9 mouse cellular contexts compared by ENCODE assay signal in genomic region chr10:108433976-108434375, GRCm38 (mm10).
A peak's percentile ranks its signal among the peaks of the same experiment; 100 is the strongest.
DNase-seq lines count a peak whose midpoint lies in the region; ATAC-seq lines count a peak whose summit lies in the region.
"Had no signal": no experiment of that assay in that cellular context is flagged by ENCODE, and none has a peak within 500 bp of the region (broad histone marks: within the 10 kb centered on the region; RNA-seq: fewer than 3 reads in every experiment).

No protein-coding gene starts in this region.

- no peak overlapping the region for H3K9ac ChIP-seq in embryonic facial prominence, embryonic 11.5 days (replicated peaks; ENCODE audit: low read length)
- H3K9ac ChIP-seq in hindbrain, embryonic 16.5 days (ENCODE audit: low read depth, low read length): no peak overlapping the region
- H3K9ac ChIP-seq in midbrain, embryonic 13.5 days (replicated peaks): no peak overlapping the region
- H3K9ac ChIP-seq: liver, embryonic 14.5 days had no signal

- H3K27ac ChIP-seq in embryonic facial prominence, embryonic 11.5 days (replicated peaks; ENCODE audit: low read depth, low read length): no peak overlapping the region
- H3K27ac ChIP-seq in hindbrain, embryonic 16.5 days (ENCODE audit: low read depth, low read length): no peak overlapping the region
- H3K27ac ChIP-seq in midbrain, embryonic 13.5 days: no peak overlapping the region
- H3K27ac ChIP-seq: liver, embryonic 14.5 days had no signal

- WGBS in embryonic facial prominence, embryonic 11.5 days: 8% methylated on average over 15 of the region's 15 CpGs
- 20% methylated on average over 15 of the region's 15 CpGs for WGBS in hindbrain, embryonic 16.5 days
- WGBS in midbrain, embryonic 13.5 days: 13% methylated on average over 15 of the region's 15 CpGs

- H3K36me3 ChIP-seq in embryonic facial prominence, embryonic 11.5 days (replicated peaks; ENCODE audit: control insufficient read depth, insufficient read depth, low read depth, low read length): no peaks in the 10 kb centered on the region
- H3K36me3 ChIP-seq in hindbrain, embryonic 16.5 days (ENCODE audit: control insufficient read depth, insufficient read depth, low read length): no peaks in the 10 kb centered on the region
- no peaks in the 10 kb centered on the region for H3K36me3 ChIP-seq in midbrain, embryonic 13.5 days

- H3K4me2 ChIP-seq in embryonic facial prominence, embryonic 11.5 days (ENCODE audit: low read depth, low read length): peak overlapping the region; percentile 26
- H3K4me2 ChIP-seq in hindbrain, embryonic 16.5 days (ENCODE audit: low read length): 0 out of 2 replicates have a peak overlapping the region, but pooled peaks have one; percentile 1
- H3K4me2 ChIP-seq in midbrain, embryonic 13.5 days (replicated peaks): peak overlapping the region; percentile 17; the same call in 1 of the 2 replicates

- no peak overlapping the region for H3K4me3 ChIP-seq in embryonic facial prominence, embryonic 11.5 days (ENCODE audit: low read depth, low read length)
- no peak overlapping the region for H3K4me3 ChIP-seq in hindbrain, embryonic 16.5 days (ENCODE audit: low read length)
- H3K4me3 ChIP-seq in midbrain, embryonic 13.5 days (replicated peaks): no peak overlapping the region

- H3K27me3 ChIP-seq in embryonic facial prominence, embryonic 11.5 days (ENCODE audit: control insufficient read depth, insufficient read depth, low read length): no peaks in the 10 kb centered on the region
- no peaks in the 10 kb centered on the region for H3K27me3 ChIP-seq in hindbrain, embryonic 16.5 days (replicated peaks; ENCODE audit: control insufficient read depth, insufficient read depth, low read length)
- peaks cover 3% of the 10 kb centered on the region; the same call in 1 of the 2 replicates for H3K27me3 ChIP-seq in midbrain, embryonic 13.5 days

- H3K4me1 ChIP-seq in embryonic facial prominence, embryonic 11.5 days (ENCODE audit: control insufficient read depth, insufficient read depth, low read length): 0 out of 2 replicates have a peak, but pooled peaks cover 4% of the 10 kb centered on the region
- no peaks in the 10 kb centered on the region for H3K4me1 ChIP-seq in hindbrain, embryonic 16.5 days (ENCODE audit: control insufficient read depth, insufficient read depth, low read depth, low read length)
- H3K4me1 ChIP-seq in midbrain, embryonic 13.5 days (replicated peaks): peaks cover 13% of the 10 kb centered on the region

- 0 out of 2 replicates have a peak, but pooled peaks have one; percentile 63 for ATAC-seq in embryonic facial prominence, embryonic 11.5 days (replicated peaks; ENCODE audit: insufficient number of reproducible peaks, low FRiP score, low TSS enrichment, low read depth)
- no peak for ATAC-seq in hindbrain, embryonic 16.5 days
- no peak for ATAC-seq in midbrain, embryonic 13.5 days
- ATAC-seq in erythroid progenitor cell, adult 5-6 weeks (replicated peaks; ENCODE audit: low FRiP score, poor library complexity, severe bottlenecking): no peak

- no peaks in the 10 kb centered on the region for H3K9me3 ChIP-seq in embryonic facial prominence, embryonic 11.5 days (replicated peaks; ENCODE audit: control insufficient read depth, low read length)
- no peaks in the 10 kb centered on the region for H3K9me3 ChIP-seq in hindbrain, embryonic 16.5 days (ENCODE audit: control insufficient read depth, low read length)
- H3K9me3 ChIP-seq in midbrain, embryonic 13.5 days: no peaks in the 10 kb centered on the region

- peak; percentile 15 for DNase-seq in heart, adult 8-10 months (ENCODE audit: low spot score)
- DNase-seq in heart, postnatal 25 days (ENCODE audit: low spot score): no peak
- DNase-seq in embryonic facial prominence, embryonic 11.5 days (ENCODE audit: low spot score): peak; percentile 60
- no peak for DNase-seq in urinary bladder, adult 18-20 months (ENCODE audit: low spot score in 2 of 2)
- no peak for DNase-seq in MN1 (ENCODE audit: low spot score)

- intact Hi-C loops in heart, postnatal 25 days (cut with DNase I): no loop called here

Comparison
In these comparisons a context has a peak if more than half of its experiments do, and no peak if none do; other contexts are left out.
1. DNase-seq: peak in heart, adult 8-10 months (single experiment) and embryonic facial prominence, embryonic 11.5 days (single experiment); none in heart, postnatal 25 days (single experiment), urinary bladder, adult 18-20 months (0 of 2) and MN1 (single experiment).
2. Peak in every context shown above with its lines, with median percentiles within 50 percentile points of each other: H3K4me2 ChIP-seq.